In the genomic region with DNA sequence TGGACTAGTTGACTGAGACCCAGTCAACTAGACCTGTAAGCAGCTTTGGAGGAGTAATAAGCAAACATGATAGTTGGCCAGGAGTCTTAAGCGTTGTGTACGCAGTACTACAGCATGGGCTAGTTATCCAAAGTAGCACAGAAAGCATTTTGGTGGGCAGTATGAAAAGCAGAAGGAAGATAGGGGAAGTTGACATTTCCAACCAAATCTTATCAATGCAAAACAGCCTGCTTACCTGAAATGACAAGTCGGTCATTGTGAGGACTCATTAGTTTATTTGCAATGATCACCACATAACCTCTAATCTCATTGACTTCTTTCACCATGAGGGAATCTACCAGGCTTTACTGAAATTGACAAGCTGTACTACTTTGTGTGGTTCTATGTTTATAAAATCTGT, we compare ENCODE assay signal across 27 mouse cellular contexts.
"Had no signal": no experiment of that assay in that cellular context is flagged by ENCODE, and none has a peak within 500 bp of the region (broad histone marks: within the 10 kb centered on the region; RNA-seq: fewer than 3 reads in every experiment).

No protein-coding gene starts in this region.

- H3K4me1 ChIP-seq: embryonic facial prominence, embryonic 10.5 days; embryonic facial prominence, embryonic 12.5 days; embryonic facial prominence, embryonic 13.5 days; embryonic facial prominence, embryonic 15.5 days had no signal

- H3K27me3 ChIP-seq: embryonic facial prominence, embryonic 12.5 days; embryonic facial prominence, embryonic 13.5 days; embryonic facial prominence, embryonic 15.5 days; forebrain, embryonic 12.5 days; forebrain, embryonic 15.5 days had no signal

- H3K36me3 ChIP-seq: embryonic facial prominence, embryonic 10.5 days; embryonic facial prominence, embryonic 12.5 days; embryonic facial prominence, embryonic 13.5 days; embryonic facial prominence, embryonic 15.5 days; forebrain, embryonic 10.5 days; forebrain, embryonic 12.5 days; forebrain, embryonic 15.5 days had no signal

- H3K9me3 ChIP-seq: embryonic facial prominence, embryonic 10.5 days; embryonic facial prominence, embryonic 12.5 days; embryonic facial prominence, embryonic 15.5 days; forebrain, embryonic 10.5 days; forebrain, embryonic 15.5 days had no signal

- DNase-seq: cerebellum, adult 8-10 months; cerebellum, adult 9-10 months; cerebellum, adult 9-11 months; cerebellum, postnatal 10 days; cerebellum, postnatal 14 days; cerebellum, postnatal 25 days; cerebellum, postnatal 36 days; embryo, embryonic 11 days; forebrain, postnatal 0 days; gastrocnemius, adult 2 months; gastrocnemius, postnatal 10 days; gastrocnemius, postnatal 14 days; gastrocnemius, postnatal 25 days; gastrocnemius, postnatal 36 days; heart, adult 11 months; heart, adult 18-20 months; heart, adult 2 months had no signal

- H3K27ac ChIP-seq: embryonic facial prominence, embryonic 10.5 days; embryonic facial prominence, embryonic 12.5 days; embryonic facial prominence, embryonic 13.5 days; embryonic facial prominence, embryonic 15.5 days; forebrain, embryonic 10.5 days; forebrain, embryonic 12.5 days; forebrain, embryonic 15.5 days; gastrocnemius, adult 2 months; heart, adult 2 months had no signal

- H3K4me2 ChIP-seq: embryonic facial prominence, embryonic 12.5 days; embryonic facial prominence, embryonic 13.5 days; embryonic facial prominence, embryonic 15.5 days; forebrain, embryonic 12.5 days; forebrain, embryonic 15.5 days had no signal

- H3K4me3 ChIP-seq: embryonic facial prominence, embryonic 10.5 days; embryonic facial prominence, embryonic 12.5 days; embryonic facial prominence, embryonic 13.5 days; embryonic facial prominence, embryonic 15.5 days; erythroblast, embryonic 14.5 days; forebrain, embryonic 10.5 days; forebrain, embryonic 12.5 days; forebrain, embryonic 15.5 days; gastrocnemius, adult 2 months; heart, adult 2 months had no signal

- H3K9ac ChIP-seq: embryonic facial prominence, embryonic 12.5 days; embryonic facial prominence, embryonic 13.5 days; embryonic facial prominence, embryonic 15.5 days; forebrain, embryonic 12.5 days; forebrain, embryonic 15.5 days; forebrain, postnatal 0 days had no signal

- ATAC-seq: forebrain, embryonic 14.5 days; forebrain, embryonic 15.5 days; forebrain, embryonic 16.5 days; forebrain, postnatal 0 days had no signal
